Mouse (Mus musculus) forebrain, embryonic 16.5 days (tissue): ENCODE data around the gene Slc27a4. TPM values are rescaled to one million over a fixed set of nuclear protein-coding genes. Genes with fewer than 3 reads are reported as not detected.

ENCODE experiments used
- ATAC-seq: fragments of 200-750 bp; cut with Nextera tagmentation; 2 replicates; pipeline ENCODE4 v1.8.0; 2017; ENCODE audit warnings: mild to moderate bottlenecking, moderate library complexity
- H3K27ac ChIP-seq: fragments of 300-500 bp; sonication (generic); 2 replicates; pipeline ENCODE4 v1.5.1; 2014; ENCODE audit warnings: low read length, control low read depth
- H3K27me3 ChIP-seq: fragments of 300-500 bp; sonication (generic); replicated peaks from 2 replicates; pipeline ENCODE4 v1.6.1; 2014; ENCODE audit warnings: low read length; ENCODE audit not compliant: control insufficient read depth, insufficient read depth
- H3K36me3 ChIP-seq: fragments of 300-500 bp; sonication (generic); 2 replicates; pipeline ENCODE4 v1.6.1; 2014; ENCODE audit not compliant: control insufficient read depth, insufficient read depth
- H3K4me1 ChIP-seq: fragments of 300-500 bp; sonication (generic); replicated peaks from 2 replicates; pipeline ENCODE4 v1.6.1; 2014; ENCODE audit warnings: low read length; ENCODE audit not compliant: control insufficient read depth, insufficient read depth
- H3K4me2 ChIP-seq: fragments of 300-500 bp; sonication (generic); 2 replicates; pipeline ENCODE4 v1.6.1; 2014; ENCODE audit warnings: mild to moderate bottlenecking, low read length, control low read depth
- H3K4me3 ChIP-seq: fragments of 300-500 bp; sonication (generic); replicated peaks from 2 replicates; pipeline ENCODE4 v1.5.1; 2014; ENCODE audit warnings: mild to moderate bottlenecking, low read length, control low read depth
- H3K9ac ChIP-seq: fragments of 300-500 bp; sonication (generic); replicated peaks from 2 replicates; pipeline ENCODE4 v1.6.1; 2014; ENCODE audit warnings: low read depth, low read length, control low read depth
- H3K9me3 ChIP-seq: fragments of 300-500 bp; sonication (generic); 2 replicates; pipeline ENCODE4 v1.6.1; 2016; ENCODE audit warnings: low read length; ENCODE audit not compliant: control insufficient read depth
- WGBS: fragments of 180-500 bp; shearing (Covaris S2); extraction: QIAGEN DNeasy Blood & Tissue Kit; methylation state at CpG from one replicate; pipeline ENCODE4 v1.1.7; 2014; 5-methylcytosine and 5-hydroxymethylcytosine counted together
- polyA plus RNA-seq: library from polyadenylated mRNA; unstranded; fragments of >200 nt; fragmentation: Nextera tagmentation; extraction: Ambion mirVana; gene quantifications from 2 replicates; pipeline ENCODE4 v1.2.1, GENCODE M21; 2015

The Slc27a4 gene
- polyA plus RNA-seq, 1 experiment from 2014 or later, result 33.7 TPM

- WGBS, result 61% methylated on average over 9 of the region's 9 CpGs
- H3K4me3 ChIP-seq, result no peak overlapping the region
- no peak overlapping the region for H3K4me2 ChIP-seq
- H3K9me3 ChIP-seq, result no peaks in the 10 kb centered on the region
- H3K27me3 ChIP-seq, result peaks cover 38% of the 10 kb centered on the region
- peaks cover 2% of the 10 kb centered on the region; the same call in 1 of the 2 replicates for H3K36me3 ChIP-seq
- H3K27ac ChIP-seq, result no peak overlapping the region
- peaks cover 16% of the 10 kb centered on the region for H3K4me1 ChIP-seq
- ATAC-seq, result no peak
- no peak overlapping the region for H3K9ac ChIP-seq
Measured at GRCm38 (mm10) chr2:29843231-29844105, 41.0 kb downstream of the Slc27a4 start.

DNA sequence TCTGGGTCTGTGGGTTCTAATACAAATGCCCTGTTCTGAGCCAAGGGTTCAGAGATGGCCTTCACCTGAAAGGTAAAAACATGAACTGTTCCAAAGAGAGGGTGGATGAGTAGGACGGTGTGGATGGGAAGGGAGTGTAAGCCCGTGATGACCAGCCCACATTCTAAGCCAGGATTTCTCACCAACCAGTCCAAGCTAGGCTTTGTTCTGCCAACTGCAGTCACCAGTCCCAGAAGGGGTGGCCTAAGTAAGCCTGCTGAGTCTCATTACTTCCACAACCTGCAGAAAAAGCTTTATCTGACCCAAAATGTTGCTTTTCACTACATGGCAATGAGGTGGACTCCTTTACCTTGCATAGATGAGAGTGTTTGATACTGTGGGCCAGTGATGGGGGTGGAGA lies 41.7 kb downstream of the Slc27a4 start:
- 60% methylated on average over 2 of the region's 2 CpGs for WGBS
- no peak overlapping the region for H3K9ac ChIP-seq
- peaks cover 2% of the 10 kb centered on the region; the same call in 1 of the 2 replicates for H3K36me3 ChIP-seq
- no peaks in the 10 kb centered on the region for H3K9me3 ChIP-seq
- H3K27me3 ChIP-seq, result peaks cover 38% of the 10 kb centered on the region
- no peak overlapping the region for H3K4me2 ChIP-seq
- no peak overlapping the region for H3K27ac ChIP-seq
- H3K4me1 ChIP-seq, result peaks cover 16% of the 10 kb centered on the region
- ATAC-seq, result no peak
- H3K4me3 ChIP-seq, result no peak overlapping the region

DNA sequence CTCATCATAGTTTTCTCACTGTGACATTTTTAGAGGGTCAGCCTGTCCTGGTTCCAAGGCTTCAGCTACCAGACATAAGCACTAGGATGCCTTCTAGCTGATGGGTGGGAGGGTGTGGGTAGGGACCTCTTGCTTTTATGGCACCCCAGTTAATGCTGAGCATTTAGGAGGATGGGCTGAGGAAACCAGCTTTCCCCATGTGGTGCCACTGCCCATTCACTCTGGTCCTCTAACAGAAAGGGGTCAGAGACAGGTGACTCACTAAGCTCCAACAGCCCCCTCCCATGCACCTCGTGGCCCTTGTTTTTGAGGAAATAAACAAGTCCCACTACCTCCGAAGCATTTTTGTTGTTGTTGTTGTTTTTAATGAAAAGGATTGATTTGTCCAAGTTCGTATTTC lies 42.2 kb downstream of the Slc27a4 start:
- Histone ChIP-seq H3K9me3 (no peaks in the 10 kb centered on the region), H3K4me1 (peaks cover 16% of the 10 kb centered on the region), H3K36me3 (peaks cover 2% of the 10 kb centered on the region; the same call in 1 of the 2 replicates), H3K4me2 (no peak overlapping the region; the same call in 1 of the 2 replicates), H3K4me3 (no peak overlapping the region), H3K27me3 (peaks cover 38% of the 10 kb centered on the region), H3K9ac (no peak overlapping the region), H3K27ac (no peak overlapping the region)
- no peak for ATAC-seq
- WGBS, result 13% methylated on average over 3 of the region's 3 CpGs

- Histone ChIP-seq H3K9me3 (no peaks in the 10 kb centered on the region), H3K9ac (peak overlapping the region; percentile 43), H3K27me3 (peaks cover 38% of the 10 kb centered on the region), H3K4me3 (peak overlapping the region; percentile 34), H3K4me2 (peak overlapping the region; percentile 48), H3K27ac (no peak overlapping the region), H3K36me3 (peaks cover 2% of the 10 kb centered on the region; the same call in 1 of the 2 replicates), H3K4me1 (peaks cover 16% of the 10 kb centered on the region)
- 7% methylated on average over 25 of the region's 25 CpGs for WGBS
- no peak for ATAC-seq
Measured at GRCm38 (mm10) chr2:29845636-29846035, 43.2 kb downstream of the Slc27a4 start.

DNA sequence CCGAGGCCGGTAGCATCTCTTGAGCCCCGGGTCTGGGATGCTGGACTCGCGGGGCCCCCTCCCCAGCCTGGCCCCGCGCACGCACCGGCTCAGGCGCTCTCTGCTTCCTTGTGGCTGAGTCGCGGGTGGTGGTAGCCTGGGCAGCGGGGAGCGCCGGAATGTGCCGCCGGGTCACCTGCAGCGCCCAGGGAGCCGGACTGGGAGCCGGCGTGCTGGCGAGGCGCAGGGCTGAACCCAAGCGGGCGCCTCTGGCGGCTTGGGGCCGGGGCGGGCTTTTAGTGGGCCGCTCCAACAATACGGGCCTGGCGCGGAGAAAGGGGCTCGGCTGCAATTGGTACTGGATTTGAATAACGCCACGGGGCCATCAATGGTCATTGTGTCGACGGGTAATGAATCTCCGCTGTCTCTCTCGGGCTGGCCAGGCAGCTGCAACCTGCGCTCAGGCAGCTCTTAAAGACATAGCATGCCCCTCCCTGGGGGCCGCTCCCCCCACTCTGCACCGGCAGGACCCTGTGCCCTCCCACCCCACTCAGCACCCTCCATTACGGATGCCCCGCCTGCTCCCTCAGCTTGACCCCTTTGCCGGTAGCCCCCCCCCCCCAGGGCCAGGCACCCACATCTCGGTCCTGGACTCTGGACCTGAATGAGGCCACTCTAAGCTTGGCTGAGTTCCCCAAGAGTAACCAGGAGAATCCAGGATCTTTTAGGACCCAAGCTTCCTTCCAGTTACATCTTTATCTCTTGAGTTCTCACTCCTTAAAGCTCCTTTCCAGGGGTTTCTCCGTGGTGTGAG lies 43.8 kb downstream of the Slc27a4 start:
- no peak overlapping the region for H3K27ac ChIP-seq
- ATAC-seq, result 0 out of 2 replicates have a peak, but pooled peaks have one; percentile 33
- H3K9ac ChIP-seq, result peak overlapping the region; percentile 43
- H3K4me1 ChIP-seq, result peaks cover 16% of the 10 kb centered on the region
- peaks cover 38% of the 10 kb centered on the region for H3K27me3 ChIP-seq
- 2% methylated on average over 47 of the region's 47 CpGs for whole genome bisulfite sequencing
- H3K4me3 ChIP-seq, result peak overlapping the region; percentile 34
- H3K36me3 ChIP-seq, result peaks cover 2% of the 10 kb centered on the region; the same call in 1 of the 2 replicates
- no peaks in the 10 kb centered on the region for H3K9me3 ChIP-seq
- peak overlapping the region; percentile 48 for H3K4me2 ChIP-seq

- Histone ChIP-seq H3K4me1 (peaks cover 16% of the 10 kb centered on the region), H3K27me3 (peaks cover 38% of the 10 kb centered on the region), H3K9ac (no peak overlapping the region), H3K4me2 (no peak overlapping the region), H3K36me3 (peaks cover 2% of the 10 kb centered on the region; the same call in 1 of the 2 replicates), H3K27ac (no peak overlapping the region), H3K4me3 (no peak overlapping the region), H3K9me3 (no peaks in the 10 kb centered on the region)
- WGBS, result 40% methylated on average over 3 of the region's 3 CpGs
- no peak for ATAC-seq
Measured at GRCm38 (mm10) chr2:29846911-29847310, 44.5 kb downstream of the Slc27a4 start.

DNA sequence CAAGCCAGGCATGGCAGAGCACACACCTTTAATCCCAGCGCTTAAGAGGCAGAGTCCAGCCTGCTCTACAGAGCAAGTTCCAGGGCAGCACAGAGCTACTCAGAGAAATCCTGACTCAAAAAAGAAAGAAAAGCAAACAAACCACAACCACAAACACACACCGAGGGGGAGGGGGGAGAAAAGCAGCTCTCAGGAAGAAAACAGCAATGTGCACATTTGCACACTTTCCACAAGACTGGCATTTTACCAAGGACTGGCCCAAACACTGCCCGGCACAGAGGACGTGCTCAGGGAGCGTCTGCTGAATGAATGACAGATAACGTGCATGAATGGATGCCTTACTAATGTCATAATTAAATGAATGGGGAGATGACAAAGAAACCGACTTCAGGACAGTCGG lies 46.6 kb downstream of the Slc27a4 start:
- Histone ChIP-seq H3K9me3 (no peaks in the 10 kb centered on the region), H3K4me2 (no peak overlapping the region), H3K27ac (no peak overlapping the region), H3K4me3 (no peak overlapping the region), H3K4me1 (peaks cover 16% of the 10 kb centered on the region), H3K9ac (no peak overlapping the region), H3K36me3 (no peaks in the 10 kb centered on the region), H3K27me3 (peaks cover 31% of the 10 kb centered on the region)
- 59% methylated on average over 8 of the region's 8 CpGs for WGBS
- no peak for ATAC-seq

- Histone ChIP-seq H3K9me3 (no peaks in the 10 kb centered on the region), H3K27me3 (peaks cover 22% of the 10 kb centered on the region), H3K36me3 (no peaks in the 10 kb centered on the region), H3K4me1 (peaks cover 16% of the 10 kb centered on the region), H3K27ac (no peak overlapping the region), H3K4me2 (no peak overlapping the region), H3K9ac (no peak overlapping the region), H3K4me3 (no peak overlapping the region)
- no peak for ATAC-seq
- 56% methylated on average over 5 of the region's 5 CpGs for WGBS
Measured at GRCm38 (mm10) chr2:29849841-29850480, 47.5 kb downstream of the Slc27a4 start.
